Mouse (Mus musculus) lung, postnatal 0 days (tissue): ENCODE measurements around the gene Ciz1.

ENCODE experiments used
- CTCF ChIP-seq: IDR thresholded peaks from 2 replicates; pipeline ENCODE4 v1.5.1; 2016; ENCODE audit warnings: antibody characterized with exemption, mild to moderate bottlenecking
- EP300 ChIP-seq: IDR thresholded peaks from 2 replicates; pipeline ENCODE4 v1.6.1; 2016; ENCODE audit warnings: antibody characterized with exemption, mild to moderate bottlenecking, control low read depth

- TF ChIP-seq EP300 = no peak
- TF ChIP-seq CTCF = no peak
These were observed 2.4 kb upstream of the Ciz1 start for GRCm38 (mm10) chr2:32349625-32350255.
